ENCODE assay signal across 9 mouse cellular contexts in genomic region chr3:156560766-156561165, GRCm38 (mm10). TPM values are rescaled to one million over a fixed set of nuclear protein-coding genes. Genes with fewer than 3 reads are reported as not detected.
DNase-seq lines count a peak whose midpoint lies in the region; ATAC-seq lines count a peak whose summit lies in the region.
"Had no signal": no experiment of that assay in that cellular context is flagged by ENCODE, and none has a peak within 500 bp of the region (broad histone marks: within the 10 kb centered on the region; RNA-seq: fewer than 3 reads in every experiment).

No protein-coding gene starts in this region.

- H3K4me3 ChIP-seq in hindbrain, embryonic 11.5 days (ENCODE audit: low read depth, low read length), result peak overlapping the region; percentile 60
- peak overlapping the region; percentile 54 for H3K4me3 ChIP-seq in lung, embryonic 16.5 days (ENCODE audit: low read length)

- H3K4me1 ChIP-seq in hindbrain, embryonic 11.5 days (replicated peaks; ENCODE audit: control insufficient read depth, insufficient read depth, low read length), result no peaks in the 10 kb centered on the region
- H3K4me1 ChIP-seq in lung, embryonic 16.5 days (replicated peaks; ENCODE audit: control insufficient read depth, insufficient read depth, low read length), result peaks cover 2% of the 10 kb centered on the region; the same call in 1 of the 2 replicates

- WGBS in hindbrain, embryonic 11.5 days, result under 1% methylated on average over 27 of the region's 27 CpGs
- under 1% methylated on average over 27 of the region's 27 CpGs for WGBS in lung, embryonic 16.5 days

- peak overlapping the region; percentile 59 for H3K9ac ChIP-seq in hindbrain, embryonic 11.5 days (ENCODE audit: low read depth, low read length)
- H3K9ac ChIP-seq in lung, embryonic 16.5 days (ENCODE audit: low read length), result peak overlapping the region; percentile 50; the same call in 1 of the 2 replicates

- DNase-seq in ES-CJ7 (ENCODE audit: low read depth, low spot score), result peak; percentile 84
- peak; percentile 95 for DNase-seq in cerebellum, adult 9-11 months
- peak; percentile 85 to 86 for DNase-seq in frontal cortex, postnatal 10 days (ENCODE audit: low spot score in 2 of 2)
- peak; percentile 86 for DNase-seq in hindbrain, embryonic 11.5 days (ENCODE audit: low spot score)
- DNase-seq in layer of hippocampus, postnatal 10 days (ENCODE audit: low spot score in 2 of 2), result peak; percentile 83 to 87
- peak; percentile 84 for DNase-seq in retina, embryonic 14.5 days (ENCODE audit: low spot score)
- DNase-seq in natural killer cell, adult 2 months (ENCODE audit: low spot score in 2 of 2), result no peak

- H3K36me3 ChIP-seq in hindbrain, embryonic 11.5 days (ENCODE audit: control insufficient read depth, insufficient read depth, low read length), result no peaks in the 10 kb centered on the region
- H3K36me3 ChIP-seq in lung, embryonic 16.5 days (ENCODE audit: control insufficient read depth, insufficient read depth, low read length), result no peaks in the 10 kb centered on the region

- 0 out of 2 replicates have a peak, but pooled peaks cover 2% of the 10 kb centered on the region for H3K27me3 ChIP-seq in hindbrain, embryonic 11.5 days (ENCODE audit: control insufficient read depth, insufficient read depth, low read length)
- H3K27me3 ChIP-seq in lung, embryonic 16.5 days (ENCODE audit: control insufficient read depth, insufficient read depth, low read depth, low read length), result peaks cover 19% of the 10 kb centered on the region
- H3K27me3 ChIP-seq: CH12.LX had no signal

- peak overlapping the region; percentile 73 for H3K4me2 ChIP-seq in hindbrain, embryonic 11.5 days (replicated peaks; ENCODE audit: low read depth, low read length)
- peak overlapping the region; percentile 94 for H3K4me2 ChIP-seq in lung, embryonic 16.5 days (ENCODE audit: low read depth, low read length)

- peak; percentile 87 for ATAC-seq in hindbrain, embryonic 11.5 days (ENCODE audit: low FRiP score)
- ATAC-seq in lung, embryonic 16.5 days (ENCODE audit: low read depth), result peak; percentile 90

- peak overlapping the region; percentile 85 for H3K27ac ChIP-seq in hindbrain, embryonic 11.5 days (ENCODE audit: low read depth, low read length)
- H3K27ac ChIP-seq in lung, embryonic 16.5 days (ENCODE audit: low read length), result peak overlapping the region; percentile 69; the same call in 1 of the 2 replicates

- no peaks in the 10 kb centered on the region for H3K9me3 ChIP-seq in hindbrain, embryonic 11.5 days (ENCODE audit: control insufficient read depth, low read length)
- H3K9me3 ChIP-seq in lung, embryonic 16.5 days (ENCODE audit: control insufficient read depth, low read length), result no peaks in the 10 kb centered on the region

RNA-seq across cellular contexts. Expression of gene Negr1, which starts 0.8 kb away (rescaled TPM):
- 6.1 and 7.7 TPM in 2 replicates for polyA plus RNA-seq in hindbrain, embryonic 11.5 days (2014; fragmentation: Nextera tagmentation; extraction: Ambion mirVana)
- 100 to 1,000 TPM; 127 to 140 TPM for total RNA-seq in layer of hippocampus, postnatal 10 days (2021)
- 5.3 and 7.0 TPM in 2 replicates for polyA plus RNA-seq in lung, embryonic 16.5 days (2015; fragmentation: Nextera tagmentation; extraction: Ambion mirVana)
- total RNA-seq: CH12.LX had no signal

Comparison
In these comparisons a context has a peak if more than half of its experiments do, and no peak if none do; other contexts are left out.
1. DNase-seq: peak in ES-CJ7 (single experiment), cerebellum, adult 9-11 months (single experiment), frontal cortex, postnatal 10 days (2 of 2), hindbrain, embryonic 11.5 days (single experiment), layer of hippocampus, postnatal 10 days (2 of 2) and retina, embryonic 14.5 days (single experiment); none in natural killer cell, adult 2 months (0 of 2).